Mouse (Mus musculus) forelimb bud, embryonic 11.5 days (tissue): ENCODE measurements around the gene Zfpm1.

ENCODE experiments used
- DNase-seq: peaks from one replicate; pipeline ENCODE4 v3.0.0-alpha.2; 2012; ENCODE audit warnings: low read depth, low spot score

The Zfpm1 gene

GRCm38 (mm10) chr8:122274651-122275391, 7.1 kb upstream of the Zfpm1 start:
- DNase-seq = no peak

- no peak for DNase-seq
Observed at GRCm38 (mm10) chr8:122276308-122276707, 5.6 kb upstream of the Zfpm1 start.

- no peak for DNase-seq
Observed at GRCm38 (mm10) chr8:122277204-122277995, 4.5 kb upstream of the Zfpm1 start.

GRCm38 (mm10) chr8:122280156-122280555, 1.8 kb upstream of the Zfpm1 start:
- DNase-seq = no peak

- DNase-seq = peak; percentile 13
Observed at GRCm38 (mm10) chr8:122280588-122281316, 1.2 kb upstream of the Zfpm1 start.

GRCm38 (mm10) chr8:122281317-122282034, 465 bp upstream of the Zfpm1 start:
- peak; percentile 98 for DNase-seq

- DNase-seq = no peak
Observed at GRCm38 (mm10) chr8:122282501-122283355, 787 bp downstream of the Zfpm1 start.

- peak; percentile 44 for DNase-seq
Observed at GRCm38 (mm10) chr8:122283356-122284202, 1.6 kb downstream of the Zfpm1 start.

GRCm38 (mm10) chr8:122284203-122284658, 2.3 kb downstream of the Zfpm1 start:
- DNase-seq = peak; percentile 38

GRCm38 (mm10) chr8:122284659-122285261, 2.8 kb downstream of the Zfpm1 start:
- DNase-seq = peak; percentile 20

- DNase-seq = no peak
Observed at GRCm38 (mm10) chr8:122285727-122286126, 3.8 kb downstream of the Zfpm1 start.

GRCm38 (mm10) chr8:122286899-122287298, 5.0 kb downstream of the Zfpm1 start:
- DNase-seq = no peak

GRCm38 (mm10) chr8:122287742-122288141, 5.8 kb downstream of the Zfpm1 start:
- DNase-seq = no peak

- DNase-seq = no peak
Observed at GRCm38 (mm10) chr8:122288344-122288743, 6.4 kb downstream of the Zfpm1 start.

GRCm38 (mm10) chr8:122291075-122291474, 9.1 kb downstream of the Zfpm1 start:
- no peak for DNase-seq

- DNase-seq = no peak
Observed at GRCm38 (mm10) chr8:122291549-122291948, 9.6 kb downstream of the Zfpm1 start.

- no peak for DNase-seq
Observed at GRCm38 (mm10) chr8:122293484-122293883, 11.5 kb downstream of the Zfpm1 start.

GRCm38 (mm10) chr8:122294273-122294683, 12.3 kb downstream of the Zfpm1 start:
- DNase-seq = peak; percentile 86

- no peak for DNase-seq
Observed at GRCm38 (mm10) chr8:122295389-122295788, 13.4 kb downstream of the Zfpm1 start.
